Mouse (Mus musculus) brain, adult 2 months (tissue): ENCODE data around the gene Hectd1.

Experiments used
- DNase-seq: peaks from one replicate; pipeline ENCODE4 v3.0.0; 2011; ENCODE audit warnings: low read depth, low spot score

Gene Hectd1

DNA sequence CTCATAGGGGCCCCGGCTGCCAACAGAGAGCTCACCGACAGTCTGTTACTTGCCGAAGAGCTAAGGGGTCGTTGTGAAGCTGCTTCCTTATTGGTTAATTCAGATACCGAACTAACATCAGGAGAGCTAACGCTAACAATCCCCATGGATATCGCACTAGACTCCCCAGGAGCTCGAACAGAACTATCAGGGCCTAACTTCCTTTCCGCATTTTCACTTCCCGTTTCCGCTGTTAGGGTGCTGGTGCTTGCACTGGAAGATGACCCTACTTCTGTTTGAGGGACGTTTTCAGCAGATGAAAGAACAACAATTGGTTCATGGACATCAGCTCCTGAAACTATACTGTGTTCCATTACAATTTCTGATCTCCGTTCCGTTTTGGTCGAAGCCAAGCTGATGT lies 60.6 kb downstream of the Hectd1 start:
- DNase-seq, result no peak

DNA sequence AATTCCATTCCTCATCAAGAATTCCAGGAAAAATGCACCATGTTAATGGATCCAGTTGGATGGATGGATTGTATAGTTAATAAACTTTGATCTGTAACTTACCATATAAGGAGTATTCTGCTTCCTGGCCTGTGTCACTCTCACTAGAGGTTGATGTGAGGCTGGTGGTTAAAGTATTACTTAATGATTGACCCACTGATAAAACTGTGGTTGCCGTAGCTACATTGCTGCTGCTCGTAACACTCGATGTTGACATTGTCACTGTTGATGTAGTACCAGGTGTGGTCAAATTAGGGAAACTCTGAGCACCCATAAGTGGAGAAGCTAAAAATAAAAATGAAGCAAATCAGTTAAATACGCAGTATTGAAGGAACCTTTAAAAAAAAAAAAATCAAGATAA lies 61.9 kb downstream of the Hectd1 start:
- no peak for DNase-seq

DNA sequence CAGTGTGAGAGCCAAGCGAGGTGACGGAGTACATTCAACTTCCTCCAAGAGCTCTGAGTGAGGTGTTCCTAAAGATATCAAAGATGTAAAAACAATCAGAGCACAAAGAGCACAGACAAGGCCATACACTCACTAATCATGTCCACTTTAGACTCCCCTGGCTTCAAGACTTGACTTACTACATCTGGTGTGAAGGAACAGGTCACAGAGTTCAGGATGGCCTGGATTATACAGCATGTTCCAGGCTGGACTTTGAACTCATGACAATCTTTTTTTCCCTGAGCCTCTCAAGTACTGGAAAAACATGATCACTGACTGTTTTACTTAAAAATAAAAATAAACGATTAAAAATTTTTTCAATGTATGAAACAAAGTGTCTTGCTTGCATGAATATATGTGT lies 70.0 kb downstream of the Hectd1 start:
- no peak for DNase-seq

DNA sequence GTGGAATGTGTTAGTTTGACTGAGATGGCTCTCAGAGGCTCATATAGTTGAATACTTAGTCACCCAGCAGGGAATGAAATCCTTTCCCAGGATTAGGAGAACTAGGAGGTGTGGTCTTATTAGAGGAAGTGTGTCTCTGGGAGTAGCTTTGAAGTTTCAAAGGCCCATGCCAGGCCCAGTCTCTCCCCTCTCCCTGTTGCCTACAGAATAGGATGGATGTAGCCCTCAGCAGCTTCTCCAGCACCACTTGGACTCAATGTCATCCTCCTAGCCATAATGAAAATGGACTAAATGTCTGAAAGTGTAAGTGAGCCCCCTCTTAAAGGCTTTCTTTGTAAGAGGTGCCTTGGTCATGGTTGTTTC lies 72.8 kb downstream of the Hectd1 start:
- no peak for DNase-seq

DNA sequence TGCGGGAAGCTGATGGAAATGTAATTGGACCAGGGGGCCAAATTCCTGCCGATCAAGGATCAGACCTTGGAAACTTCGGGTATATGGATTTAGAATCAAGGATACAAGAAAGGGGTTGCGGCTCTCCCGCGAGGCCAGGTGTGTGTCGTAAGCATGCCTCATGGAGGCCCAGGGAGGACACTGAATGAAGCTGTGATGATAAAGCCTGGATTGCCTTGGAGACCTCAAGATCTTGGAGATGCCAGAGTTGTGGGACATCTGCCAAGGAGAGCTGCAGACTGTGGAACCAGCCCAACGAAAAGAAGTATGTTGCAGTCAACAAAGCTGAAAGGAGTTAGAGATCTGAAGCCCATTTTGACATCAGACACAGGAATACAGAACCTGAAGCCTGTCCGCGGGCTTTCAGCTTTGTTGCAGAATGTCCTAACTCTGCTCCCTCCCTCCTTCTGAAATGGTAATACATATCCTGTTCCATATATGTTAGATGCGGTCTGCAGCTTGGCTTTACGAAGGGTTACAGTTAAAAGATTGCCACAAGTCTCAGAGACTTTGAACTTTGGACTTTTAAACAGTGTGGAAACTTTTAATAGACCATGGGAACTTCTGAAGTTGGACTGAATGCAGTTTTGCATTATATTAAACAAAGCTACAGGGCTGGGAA lies 73.3 kb downstream of the Hectd1 start:
- DNase-seq, result no peak

DNA sequence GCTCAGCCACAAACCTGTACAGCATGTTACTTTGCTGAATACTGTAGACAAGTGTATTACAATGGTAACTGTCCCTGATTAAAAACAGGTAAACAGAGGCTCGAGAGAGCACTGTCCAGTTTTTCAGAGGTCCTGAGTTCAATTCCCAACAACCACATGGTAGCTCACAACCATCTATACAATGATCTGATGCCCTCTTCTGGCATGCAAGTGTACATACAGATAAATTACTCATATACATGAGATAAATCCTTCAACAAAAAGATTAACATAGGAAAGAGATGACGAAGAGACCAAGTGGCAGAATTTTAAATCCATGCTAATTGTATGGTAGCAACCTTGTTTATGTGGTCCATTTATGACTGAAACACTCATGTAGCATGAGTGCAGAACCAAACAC lies 82.0 kb downstream of the Hectd1 start:
- no peak for DNase-seq

DNA sequence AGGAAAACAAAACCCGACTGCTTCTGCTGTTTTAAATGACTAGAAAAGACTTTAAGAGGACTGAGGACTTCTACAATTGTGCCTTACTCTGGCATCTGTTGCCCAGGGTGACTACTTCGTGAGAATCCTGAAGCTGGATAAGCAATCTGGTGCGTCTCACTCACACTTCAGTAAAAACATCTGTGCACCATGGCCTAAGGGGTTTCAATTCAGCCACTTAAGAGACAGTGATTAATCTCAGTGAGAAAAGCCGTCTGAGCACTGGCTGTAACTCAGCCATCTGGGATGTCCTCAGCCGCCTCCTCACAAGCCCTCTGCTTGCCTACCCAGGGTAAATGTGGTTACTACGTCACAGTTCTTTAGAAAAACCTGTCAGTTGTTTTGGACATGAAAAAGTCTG lies 84.4 kb downstream of the Hectd1 start:
- DNase-seq, result peak; percentile 32

DNA sequence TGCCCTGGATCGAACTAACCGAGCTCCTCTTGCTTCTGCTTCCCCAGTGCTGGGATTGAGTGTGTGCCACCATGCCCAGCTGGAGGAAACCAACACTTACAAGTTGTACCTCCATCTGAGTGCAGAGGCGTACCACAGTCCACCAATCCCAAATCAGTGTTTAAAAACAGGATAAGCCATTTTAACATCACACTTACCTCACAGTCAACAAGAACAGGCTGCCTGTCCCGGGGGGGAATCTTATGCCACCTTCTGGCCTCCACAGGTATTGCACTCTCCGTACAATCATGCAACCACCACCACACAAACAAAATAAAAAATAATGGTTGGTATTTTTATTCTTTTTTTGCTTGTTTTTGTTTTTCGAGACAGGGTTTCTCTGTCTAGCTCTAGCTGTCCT lies 87.6 kb downstream of the Hectd1 start:
- DNase-seq, result no peak

DNA sequence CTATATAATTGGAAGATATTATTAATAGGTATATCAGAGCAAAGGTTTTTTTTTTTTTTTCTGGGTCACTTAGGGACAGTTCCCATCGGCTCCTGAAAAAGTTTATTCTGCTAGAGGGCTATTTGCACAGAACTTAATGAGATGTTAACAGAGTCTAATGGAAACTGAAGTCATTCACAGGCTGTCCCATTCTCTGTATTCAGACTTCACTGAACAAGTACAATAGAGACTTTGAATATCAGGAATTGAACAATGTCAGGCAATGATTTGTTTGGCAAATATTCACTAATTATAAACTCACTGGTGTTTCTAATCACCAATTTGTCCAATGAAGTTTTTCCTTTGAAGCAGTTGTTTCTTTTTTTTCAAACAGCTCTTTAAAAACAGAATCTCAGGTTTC lies 92.5 kb downstream of the Hectd1 start:
- DNase-seq, result peak; percentile 40

DNA sequence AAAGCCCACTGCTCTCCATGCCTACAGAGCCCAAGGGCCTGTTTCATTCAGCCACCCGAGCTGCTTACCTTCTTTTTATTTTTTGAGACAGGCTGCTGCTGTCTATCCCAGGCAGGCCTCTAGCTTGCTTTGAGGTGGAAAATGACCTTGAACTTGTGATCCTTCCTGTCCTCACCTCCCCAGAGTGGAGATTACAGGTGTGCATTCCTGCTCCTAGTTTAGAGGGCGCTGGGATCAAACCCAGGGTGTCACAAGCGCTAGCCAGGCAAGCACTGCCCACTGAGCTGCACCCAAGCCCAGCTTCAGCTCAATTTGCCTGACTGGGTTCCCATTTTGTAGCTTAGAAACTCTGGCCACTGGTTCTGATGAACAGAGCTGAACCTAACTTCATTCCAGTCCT lies 93.0 kb downstream of the Hectd1 start:
- no peak for DNase-seq

DNA sequence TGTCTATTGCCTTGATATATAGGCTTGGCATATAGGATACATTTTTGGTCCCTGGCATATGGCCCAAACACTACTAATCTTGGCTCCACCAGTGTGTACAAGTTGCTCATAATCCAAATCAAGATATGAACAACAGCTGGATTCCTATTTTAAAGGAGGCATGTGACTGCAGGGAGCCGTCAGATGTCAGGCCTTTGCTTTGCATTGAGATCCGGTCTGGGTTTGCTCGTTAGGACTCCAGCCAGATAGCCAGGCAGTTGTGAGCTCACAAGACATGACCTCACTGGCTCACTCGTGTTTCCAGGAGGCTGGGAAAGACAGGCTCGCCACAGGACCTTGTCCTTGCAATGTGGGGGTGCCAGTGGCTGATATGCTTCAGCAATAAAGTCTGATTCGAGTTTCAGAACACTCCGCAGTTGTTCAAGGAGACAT lies 93.5 kb downstream of the Hectd1 start:
- DNase-seq, result peak; percentile 39

DNA sequence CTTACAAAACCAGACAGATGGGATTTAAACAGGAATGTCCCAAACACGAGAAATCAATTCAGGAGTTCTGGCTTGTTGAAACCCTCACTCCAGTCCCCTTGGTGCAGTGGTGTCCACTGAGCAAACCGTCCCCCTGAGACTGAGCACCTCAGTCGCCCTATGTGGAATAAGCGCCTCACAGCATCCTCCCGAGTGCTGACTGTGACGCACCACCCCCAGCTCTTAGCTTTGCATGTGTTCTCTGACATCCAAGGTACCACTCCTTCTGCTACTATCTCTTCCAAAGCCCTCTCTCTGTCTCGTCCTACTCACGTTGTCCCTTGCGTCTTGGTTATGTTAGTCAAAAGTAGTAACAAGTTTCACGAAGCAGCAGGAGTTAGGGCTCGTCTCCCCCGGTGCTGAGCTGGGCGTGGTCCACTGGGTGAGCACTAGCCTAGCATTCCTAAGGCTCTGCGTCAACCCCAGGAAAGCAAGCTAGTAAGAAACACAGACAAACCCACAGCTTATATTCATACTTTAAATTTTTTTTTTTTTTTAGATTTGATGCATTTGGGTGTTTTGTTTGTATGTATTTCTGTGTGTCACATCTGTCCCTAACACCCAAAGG lies 94.6 kb downstream of the Hectd1 start:
- DNase-seq, result no peak

DNA sequence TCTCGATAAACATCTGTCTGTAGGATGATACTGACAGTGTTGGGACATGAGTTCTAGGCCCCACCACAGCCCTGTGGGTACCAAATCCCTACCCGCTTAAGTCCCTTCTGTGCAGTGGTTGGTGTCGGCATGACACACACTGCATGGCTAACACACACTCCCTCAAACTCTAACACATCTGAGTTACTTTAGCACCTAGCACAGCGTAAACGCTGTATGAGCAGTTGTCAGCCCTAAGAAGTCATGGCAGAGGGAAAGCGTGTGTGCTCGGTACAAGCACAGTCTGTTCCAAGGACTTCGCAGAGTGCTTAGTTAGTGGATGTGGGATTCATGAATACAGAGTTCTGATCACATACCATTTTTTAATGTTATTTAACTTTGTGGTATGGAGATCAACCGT lies 99.5 kb downstream of the Hectd1 start:
- DNase-seq, result peak; percentile 60

DNA sequence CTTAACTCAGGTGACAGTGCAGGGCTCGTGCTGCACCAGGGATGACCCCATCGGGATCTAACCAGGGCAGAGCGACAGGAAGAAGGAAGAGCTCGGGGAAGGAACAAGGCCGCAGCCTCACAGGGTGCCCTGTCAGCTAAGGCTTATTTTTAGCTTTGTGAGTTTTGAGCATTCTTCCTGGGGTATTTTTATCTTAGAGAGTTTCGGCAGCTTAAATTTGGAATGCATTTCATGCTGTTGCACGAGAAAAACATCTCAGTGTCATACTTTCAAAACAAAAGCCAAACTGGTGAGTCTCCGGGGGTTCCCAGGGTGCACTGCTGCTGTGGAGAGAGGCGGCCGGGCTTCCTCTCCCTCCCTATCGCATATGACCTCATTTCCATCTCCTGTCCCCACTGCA lies 100.3 kb downstream of the Hectd1 start:
- DNase-seq, result peak; percentile 77

DNA sequence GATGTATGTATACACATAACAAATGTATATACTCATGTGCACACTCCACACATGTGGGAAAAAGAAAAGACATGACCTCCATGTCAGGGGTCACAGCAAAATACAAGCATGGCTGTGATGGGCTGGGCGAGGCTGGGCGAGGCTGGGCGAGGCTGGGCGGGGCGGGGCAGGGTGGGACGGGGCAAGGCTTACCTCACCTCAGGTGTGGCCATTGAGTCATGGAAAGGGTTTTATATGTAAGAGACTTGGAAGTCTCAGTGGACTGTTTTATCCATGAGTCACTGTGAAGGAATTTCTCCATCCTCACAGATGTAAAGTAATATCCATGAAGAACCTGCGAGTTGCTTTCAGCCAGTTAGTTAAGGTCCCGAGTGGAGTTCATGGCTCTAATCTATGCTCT lies 107.5 kb downstream of the Hectd1 start:
- no peak for DNase-seq

DNA sequence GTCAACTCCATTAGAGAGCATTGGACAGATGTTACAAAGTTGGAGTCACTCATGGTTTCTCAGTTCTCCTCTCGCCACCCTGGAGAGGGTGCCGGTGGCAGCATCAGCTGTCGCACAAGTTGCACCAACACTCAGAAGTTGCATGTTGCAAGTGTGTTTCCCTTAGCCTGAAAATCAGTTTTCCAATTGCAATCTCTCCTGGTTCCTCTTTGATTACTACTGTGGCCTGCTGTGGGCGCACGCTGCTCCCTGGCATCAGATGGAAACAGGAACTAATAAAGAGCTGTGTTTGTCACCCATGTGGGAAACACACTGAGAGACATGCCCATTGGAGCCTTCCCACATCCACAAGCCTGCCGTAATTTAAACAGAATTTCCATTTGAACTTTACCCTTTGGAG lies 110.7 kb downstream of the Hectd1 start:
- no peak for DNase-seq

DNA sequence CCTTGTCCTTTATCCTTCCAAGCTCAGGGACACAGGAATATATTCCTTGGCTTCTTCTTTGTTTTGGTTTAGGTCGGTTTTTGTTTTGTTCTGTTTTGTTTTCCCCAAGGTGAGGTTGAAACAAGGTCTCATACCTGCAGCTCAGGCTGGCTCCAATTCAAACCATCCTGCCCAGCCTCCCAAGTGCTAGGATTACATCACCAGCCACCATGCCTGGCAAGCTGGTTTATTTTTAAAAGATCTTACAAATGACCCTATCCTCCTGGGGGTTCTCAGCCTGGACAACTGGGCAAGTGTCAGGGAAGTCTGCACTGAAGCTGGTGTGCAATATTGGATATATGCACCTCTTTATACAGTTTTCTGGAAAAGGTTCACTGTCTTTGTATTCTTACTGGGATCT lies 116.7 kb downstream of the Hectd1 start:
- DNase-seq, result peak; percentile 53

DNA sequence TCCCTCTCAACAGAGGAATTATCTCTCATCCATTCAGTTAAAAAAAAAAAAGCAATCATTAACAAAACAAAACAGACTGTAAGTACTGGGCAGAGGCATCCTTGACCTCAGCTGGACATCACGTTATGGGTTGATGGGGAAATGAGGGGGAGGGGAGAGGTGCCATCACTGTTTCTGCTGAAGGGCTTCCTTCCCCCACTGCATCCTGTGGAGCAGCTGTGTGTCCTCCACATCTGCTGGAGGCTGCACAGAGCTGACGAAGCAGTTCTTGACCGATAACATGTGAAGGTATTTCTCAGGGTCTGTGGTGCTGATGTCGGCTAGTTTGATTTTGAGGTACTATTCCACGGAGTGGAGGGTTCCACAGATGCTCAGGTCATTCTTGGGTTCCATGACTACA lies 119.2 kb downstream of the Hectd1 start:
- DNase-seq, result no peak

DNA sequence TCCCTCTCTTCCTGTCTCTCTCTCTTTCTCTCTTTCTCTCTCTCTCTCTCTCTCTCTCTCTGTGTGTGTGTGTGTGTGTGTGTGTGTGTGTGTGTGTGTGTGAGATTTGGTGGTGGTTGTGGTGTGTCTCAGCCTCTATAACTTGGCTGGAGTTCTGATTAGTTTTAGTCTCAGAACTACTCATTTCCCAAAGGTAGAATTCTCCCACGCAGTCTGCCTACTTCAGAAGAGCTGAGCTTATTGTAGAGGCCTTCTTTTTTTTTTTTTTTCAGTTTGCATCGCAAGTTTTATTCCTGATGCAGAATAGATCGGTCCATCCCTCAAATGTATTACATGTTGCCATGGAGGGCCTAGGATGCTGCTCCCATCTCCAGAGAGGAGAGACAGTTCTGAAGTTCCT lies 119.6 kb downstream of the Hectd1 start:
- peak; percentile 79 for DNase-seq

DNA sequence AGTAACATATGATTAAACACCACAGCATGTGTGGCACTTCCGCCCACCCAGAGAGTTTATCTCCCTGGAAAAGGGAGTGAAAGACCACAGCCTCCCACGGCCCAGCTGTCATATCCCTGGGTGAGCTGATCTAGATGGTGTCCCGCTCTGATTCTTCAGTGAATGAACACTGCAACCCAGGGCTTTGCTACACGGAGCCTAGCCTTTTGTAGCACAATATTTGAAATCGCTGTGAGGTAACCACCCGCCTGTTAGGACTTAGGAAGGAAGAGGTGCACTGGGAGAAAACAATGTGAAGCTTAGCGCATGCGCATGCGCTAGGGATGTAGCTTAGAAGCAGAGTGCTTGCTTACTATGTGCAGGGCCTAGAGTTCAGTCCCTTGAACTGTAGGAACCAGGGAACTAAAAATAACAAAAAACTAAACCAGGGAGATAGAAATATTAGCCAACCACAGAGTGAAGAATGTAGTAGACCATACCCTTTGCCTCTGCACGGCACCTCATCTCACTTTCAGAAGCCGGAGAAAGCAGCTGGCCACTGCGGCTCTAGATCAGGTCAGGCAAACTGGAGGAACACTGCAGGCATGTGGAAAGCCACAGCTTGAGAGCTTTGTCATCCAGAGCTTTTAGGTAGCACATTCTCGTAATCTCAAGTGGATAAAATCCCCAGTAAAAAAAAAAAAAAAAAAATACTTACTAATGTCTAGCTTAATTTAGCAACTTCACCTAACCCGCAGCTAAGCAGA lies 120.2 kb downstream of the Hectd1 start:
- DNase-seq, result peak; percentile 91

DNA sequence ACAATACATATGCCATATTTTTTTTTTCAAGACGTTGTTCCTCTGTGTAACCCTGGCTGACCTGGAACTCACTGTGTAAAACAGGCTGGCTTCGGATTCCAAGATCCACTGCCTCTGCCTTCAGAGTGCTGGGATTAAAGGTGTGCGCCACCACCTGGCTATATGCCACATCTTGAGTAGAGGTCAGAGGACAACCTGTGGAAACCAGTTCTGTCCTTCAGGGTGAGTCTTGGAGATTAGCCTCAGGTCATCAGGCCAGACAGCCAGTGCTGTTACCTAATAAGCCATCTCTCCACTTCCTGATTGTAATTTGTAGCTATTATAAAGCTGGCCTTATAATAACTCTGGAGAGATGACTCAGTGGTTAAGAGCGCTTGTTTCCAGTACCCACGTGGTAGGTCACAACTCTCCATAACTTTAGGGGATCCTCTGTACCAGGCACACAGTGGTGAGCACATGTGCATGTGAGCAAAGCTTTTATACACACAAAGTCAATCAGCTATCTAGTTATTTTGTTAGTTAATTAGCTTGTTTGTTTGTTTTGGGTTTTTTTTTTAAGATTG lies 122.6 kb downstream of the Hectd1 start:
- DNase-seq, result no peak

DNA sequence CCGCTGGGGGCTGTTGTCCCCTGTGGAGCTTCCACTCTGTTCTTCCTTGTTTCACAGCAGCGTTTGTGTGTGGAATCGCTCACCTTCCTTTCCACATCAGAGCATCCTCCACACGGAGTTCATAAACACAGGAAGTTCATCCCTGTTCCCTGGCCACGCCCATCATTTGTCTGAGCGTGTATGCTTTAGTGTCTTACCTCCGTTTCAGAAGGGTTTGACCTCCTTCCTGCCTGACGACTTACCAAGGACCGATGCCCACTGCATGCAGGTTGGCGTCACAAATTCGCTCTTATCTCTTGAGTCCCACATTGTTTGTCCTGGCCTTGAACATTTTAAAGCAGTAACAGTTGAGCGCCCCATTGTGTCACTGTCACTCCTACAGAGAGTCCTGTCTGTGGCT lies 123.6 kb downstream of the Hectd1 start:
- no peak for DNase-seq

DNA sequence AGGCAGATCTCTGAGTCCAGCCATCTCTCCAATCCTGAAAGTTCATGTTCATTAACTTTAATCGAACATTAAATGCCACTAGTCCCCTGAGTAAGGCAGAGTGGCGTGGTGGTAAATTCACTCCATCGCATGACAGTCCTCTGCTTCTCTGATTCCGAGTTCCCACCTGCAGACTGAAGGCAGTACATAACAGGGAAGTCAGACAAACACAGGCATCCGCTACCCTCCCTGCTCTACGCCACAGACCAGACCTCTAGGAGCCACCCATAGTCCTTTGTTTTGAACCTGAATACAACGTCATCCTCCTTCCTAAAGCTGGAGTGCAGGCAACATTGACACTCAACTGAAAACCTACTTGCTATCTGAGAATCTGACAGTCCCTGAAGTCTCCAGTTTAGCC lies 124.8 kb downstream of the Hectd1 start:
- no peak for DNase-seq
